Mouse (Mus musculus): ENCODE results near the gene Atrnl1. TPM values are rescaled to one million over a fixed set of nuclear protein-coding genes. Genes with fewer than 3 reads are reported as not detected.

Atrnl1 gene
- polyA plus RNA-seq, 1 experiment from 2014 or later, result 7.8 TPM

DNA sequence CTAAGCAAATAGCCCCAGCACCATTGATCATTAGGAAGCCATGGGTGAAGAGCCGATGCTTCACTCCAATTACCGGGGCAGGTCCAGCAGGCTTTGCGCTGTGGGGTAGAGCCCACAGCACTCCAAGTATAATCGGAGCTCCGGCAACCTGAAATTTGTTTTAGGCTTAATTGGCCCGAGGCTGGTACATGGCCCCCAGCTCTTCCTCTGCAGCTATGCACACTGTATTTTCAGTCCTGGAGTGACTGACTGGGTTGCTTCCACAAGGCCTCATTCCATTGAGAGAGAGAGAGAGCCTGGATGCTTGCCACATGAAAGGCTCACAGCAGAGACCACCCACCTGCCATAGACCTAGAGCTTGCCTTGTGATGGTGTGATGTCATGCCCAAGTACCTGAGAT is 555.3 kb downstream of the Atrnl1 start:
- no peak overlapping the region for H3K4me2 ChIP-seq (ENCODE audit: low read depth, low read length)
- H3K9me3 ChIP-seq (replicated peaks; ENCODE audit: control insufficient read depth, low read length), result no peaks in the 10 kb centered on the region
- 57% methylated on average over 6 of the region's 6 CpGs for WGBS
- H3K9ac ChIP-seq (replicated peaks; ENCODE audit: low read length), result no peak overlapping the region
- ATAC-seq (replicated peaks; ENCODE audit: insufficient number of reproducible peaks, low FRiP score, low TSS enrichment, low read depth) (no peak), DNase-seq (ENCODE audit: low spot score) (no peak)
- H3K4me1 ChIP-seq (ENCODE audit: control insufficient read depth, insufficient read depth, low read length), result no peaks in the 10 kb centered on the region
- H3K27me3 ChIP-seq (ENCODE audit: control insufficient read depth, insufficient read depth, low read length), result no peaks in the 10 kb centered on the region
- H3K27ac ChIP-seq (replicated peaks; ENCODE audit: low read depth, low read length), result no peak overlapping the region
- H3K4me3 ChIP-seq (ENCODE audit: low read depth, low read length), result no peak overlapping the region
- H3K36me3 ChIP-seq (replicated peaks; ENCODE audit: control insufficient read depth, insufficient read depth, low read depth, low read length), result no peaks in the 10 kb centered on the region

DNA sequence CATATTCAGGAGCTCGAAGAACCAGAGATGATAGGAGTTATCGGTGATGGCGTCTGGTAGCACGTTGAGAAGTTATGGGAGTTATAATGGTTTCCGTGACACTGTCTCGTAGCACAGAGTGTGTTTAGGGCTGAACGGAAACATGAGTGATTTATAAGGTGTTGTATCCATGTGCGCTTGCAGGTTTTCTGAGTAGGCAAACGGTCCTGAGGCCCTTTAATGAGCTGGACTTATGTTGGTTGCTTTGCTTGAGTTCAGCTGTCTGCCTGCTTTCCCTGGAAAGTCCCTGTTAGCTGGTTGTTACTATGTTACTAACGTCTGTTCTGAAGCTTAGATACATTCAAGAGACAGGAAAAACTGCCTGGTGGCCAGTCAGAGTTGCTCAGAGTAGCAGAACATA is 567.6 kb downstream of the Atrnl1 start:
- DNase-seq (ENCODE audit: low spot score), result no peak
- Histone ChIP-seq H3K27ac (replicated peaks; ENCODE audit: low read depth, low read length) (no peak overlapping the region), H3K4me2 (ENCODE audit: low read depth, low read length) (no peak overlapping the region), H3K9ac (replicated peaks; ENCODE audit: low read length) (no peak overlapping the region), H3K36me3 (replicated peaks; ENCODE audit: control insufficient read depth, insufficient read depth, low read depth, low read length) (no peaks in the 10 kb centered on the region), H3K9me3 (replicated peaks; ENCODE audit: control insufficient read depth, low read length) (no peaks in the 10 kb centered on the region), H3K4me3 (ENCODE audit: low read depth, low read length) (no peak overlapping the region), H3K27me3 (ENCODE audit: control insufficient read depth, insufficient read depth, low read length) (no peaks in the 10 kb centered on the region), H3K4me1 (ENCODE audit: control insufficient read depth, insufficient read depth, low read length) (no peaks in the 10 kb centered on the region)
- no peak for ATAC-seq (replicated peaks; ENCODE audit: insufficient number of reproducible peaks, low FRiP score, low TSS enrichment, low read depth)
- 90% methylated on average over 10 of the region's 10 CpGs for WGBS

DNA sequence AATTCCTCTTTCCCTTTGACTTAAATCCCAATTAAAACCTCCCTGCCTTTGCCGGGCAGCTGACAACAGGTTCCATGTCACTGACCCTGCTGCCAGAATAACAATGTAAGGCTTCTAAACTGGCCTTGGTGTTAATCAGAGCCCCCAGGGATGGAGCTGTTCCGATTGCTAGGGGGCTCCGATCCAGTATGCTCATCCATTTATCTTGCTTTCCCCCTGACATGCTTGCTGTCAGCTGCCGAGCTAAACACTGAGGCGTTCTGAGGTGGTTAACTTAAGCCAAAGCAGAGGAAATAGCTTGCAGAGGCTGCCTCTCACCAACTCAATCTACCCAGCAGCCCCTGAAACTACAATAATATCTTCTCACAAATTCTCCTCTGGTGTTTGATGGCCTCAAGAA is 569.9 kb downstream of the Atrnl1 start:
- no peak overlapping the region for H3K9ac ChIP-seq (replicated peaks; ENCODE audit: low read length)
- no peak overlapping the region for H3K4me2 ChIP-seq (ENCODE audit: low read depth, low read length)
- H3K27ac ChIP-seq (replicated peaks; ENCODE audit: low read depth, low read length), result no peak overlapping the region
- peak; percentile 25 for DNase-seq (ENCODE audit: low spot score)
- H3K4me1 ChIP-seq (ENCODE audit: control insufficient read depth, insufficient read depth, low read length), result no peaks in the 10 kb centered on the region
- under 1% methylated on average over 5 of the region's 5 CpGs for WGBS
- no peaks in the 10 kb centered on the region for H3K27me3 ChIP-seq (ENCODE audit: control insufficient read depth, insufficient read depth, low read length)
- ATAC-seq (replicated peaks; ENCODE audit: insufficient number of reproducible peaks, low FRiP score, low TSS enrichment, low read depth), result no peak
- H3K9me3 ChIP-seq (replicated peaks; ENCODE audit: control insufficient read depth, low read length), result no peaks in the 10 kb centered on the region
- H3K4me3 ChIP-seq (ENCODE audit: low read depth, low read length), result no peak overlapping the region
- H3K36me3 ChIP-seq (replicated peaks; ENCODE audit: control insufficient read depth, insufficient read depth, low read depth, low read length), result no peaks in the 10 kb centered on the region

Small RNA genes lying within 50 kb of the gene (microRNA-seq; reads per million reads assigned to microRNA genes)
- 4.7 reads per million, percentile 2 among the genes with 10 or more reads in this experiment for gene Mir5623 (ENCODE audit: borderline number of aligned reads)

Other genes with a start within 250 kb of the Atrnl1 start
- gene Trub1, start 158.1 kb upstream of the Atrnl1 start, polyA plus RNA-seq (2014; fragmentation: Nextera tagmentation; extraction: Ambion mirVana), result 21.0 and 24.2 TPM in 2 replicates